Mouse (Mus musculus): ENCODE data around the gene Cd200r1. TPM values are rescaled to one million over a fixed set of nuclear protein-coding genes. Genes with fewer than 3 reads are reported as not detected.
"Not testable (repeated sequence)": the region's sequence is repeated elsewhere in the genome, so short reads cannot be mapped to it uniquely, and the experiment has no call there.

Gene Cd200r1
- total RNA-seq, 1 experiment from 2014 or later, result 11.8 TPM

GRCm38 (mm10) chr16:44748007-44748406, 17.5 kb upstream of the Cd200r1 start:
- ATAC-seq (replicated peaks; ENCODE audit: insufficient number of reproducible peaks, low FRiP score, low TSS enrichment, poor library complexity, severe bottlenecking), result no peak

- ATAC-seq (replicated peaks; ENCODE audit: insufficient number of reproducible peaks, low FRiP score, low TSS enrichment, poor library complexity, severe bottlenecking), result no peak
Observed at GRCm38 (mm10) chr16:44757700-44758099, 7.8 kb upstream of the Cd200r1 start.

GRCm38 (mm10) chr16:44761811-44762210, 3.7 kb upstream of the Cd200r1 start:
- ATAC-seq (replicated peaks; ENCODE audit: insufficient number of reproducible peaks, low FRiP score, low TSS enrichment, poor library complexity, severe bottlenecking), result no peak

- ATAC-seq (replicated peaks; ENCODE audit: insufficient number of reproducible peaks, low FRiP score, low TSS enrichment, poor library complexity, severe bottlenecking), result no peak
Observed at GRCm38 (mm10) chr16:44766320-44766892, 870 bp downstream of the Cd200r1 start.

GRCm38 (mm10) chr16:44767506-44767905, 2.0 kb downstream of the Cd200r1 start:
- no peak for ATAC-seq (replicated peaks; ENCODE audit: insufficient number of reproducible peaks, low FRiP score, low TSS enrichment, poor library complexity, severe bottlenecking)

GRCm38 (mm10) chr16:44767967-44768366, 2.4 kb downstream of the Cd200r1 start:
- ATAC-seq (replicated peaks; ENCODE audit: insufficient number of reproducible peaks, low FRiP score, low TSS enrichment, poor library complexity, severe bottlenecking), result peak; percentile 69

- no peak for ATAC-seq (replicated peaks; ENCODE audit: insufficient number of reproducible peaks, low FRiP score, low TSS enrichment, poor library complexity, severe bottlenecking)
Observed at GRCm38 (mm10) chr16:44772577-44772976, 7.0 kb downstream of the Cd200r1 start.

- no peak for ATAC-seq (replicated peaks; ENCODE audit: insufficient number of reproducible peaks, low FRiP score, low TSS enrichment, poor library complexity, severe bottlenecking)
Observed at GRCm38 (mm10) chr16:44773673-44774072, 8.1 kb downstream of the Cd200r1 start.

- no peak for ATAC-seq (replicated peaks; ENCODE audit: insufficient number of reproducible peaks, low FRiP score, low TSS enrichment, poor library complexity, severe bottlenecking)
Observed at GRCm38 (mm10) chr16:44774201-44774600, 8.7 kb downstream of the Cd200r1 start.

GRCm38 (mm10) chr16:44778538-44779147, 13.1 kb downstream of the Cd200r1 start:
- ATAC-seq (replicated peaks; ENCODE audit: insufficient number of reproducible peaks, low FRiP score, low TSS enrichment, poor library complexity, severe bottlenecking), result 0 out of 2 replicates have a peak, but pooled peaks have one; percentile 43

GRCm38 (mm10) chr16:44779494-44779893, 14.0 kb downstream of the Cd200r1 start:
- ATAC-seq (replicated peaks; ENCODE audit: insufficient number of reproducible peaks, low FRiP score, low TSS enrichment, poor library complexity, severe bottlenecking), result no peak

- no peak for ATAC-seq (replicated peaks; ENCODE audit: insufficient number of reproducible peaks, low FRiP score, low TSS enrichment, poor library complexity, severe bottlenecking)
Observed at GRCm38 (mm10) chr16:44780751-44781150, 15.2 kb downstream of the Cd200r1 start.

GRCm38 (mm10) chr16:44786934-44787333, 21.4 kb downstream of the Cd200r1 start:
- ATAC-seq (replicated peaks; ENCODE audit: insufficient number of reproducible peaks, low FRiP score, low TSS enrichment, poor library complexity, severe bottlenecking), result no peak

- no peak for ATAC-seq (replicated peaks; ENCODE audit: insufficient number of reproducible peaks, low FRiP score, low TSS enrichment, poor library complexity, severe bottlenecking)
Observed at GRCm38 (mm10) chr16:44794416-44794815, 28.9 kb downstream of the Cd200r1 start.

GRCm38 (mm10) chr16:44805976-44806375, 40.4 kb downstream of the Cd200r1 start:
- no peak for ATAC-seq (replicated peaks; ENCODE audit: insufficient number of reproducible peaks, low FRiP score, low TSS enrichment, poor library complexity, severe bottlenecking)

- ATAC-seq (replicated peaks; ENCODE audit: insufficient number of reproducible peaks, low FRiP score, low TSS enrichment, poor library complexity, severe bottlenecking), result not testable (repeated sequence)
Observed at GRCm38 (mm10) chr16:44810223-44810622, 44.7 kb downstream of the Cd200r1 start.

GRCm38 (mm10) chr16:44811544-44811943, 46.0 kb downstream of the Cd200r1 start, which contains the start of gene Cd200r4:
Cd200r4 (plus strand) TSS chr16:44811733.
- peak; percentile 79 for ATAC-seq (replicated peaks; ENCODE audit: insufficient number of reproducible peaks, low FRiP score, low TSS enrichment, poor library complexity, severe bottlenecking)

- ATAC-seq (replicated peaks; ENCODE audit: insufficient number of reproducible peaks, low FRiP score, low TSS enrichment, poor library complexity, severe bottlenecking), result no peak
Observed at GRCm38 (mm10) chr16:44812468-44813065, 47.0 kb downstream of the Cd200r1 start.

GRCm38 (mm10) chr16:44818010-44818409, 52.5 kb downstream of the Cd200r1 start:
- no peak for ATAC-seq (replicated peaks; ENCODE audit: insufficient number of reproducible peaks, low FRiP score, low TSS enrichment, poor library complexity, severe bottlenecking)

GRCm38 (mm10) chr16:44820545-44820944, 55.0 kb downstream of the Cd200r1 start:
- ATAC-seq (replicated peaks; ENCODE audit: insufficient number of reproducible peaks, low FRiP score, low TSS enrichment, poor library complexity, severe bottlenecking), result no peak

All from monocyte, adult 5-6 weeks (primary cell).